Mouse (Mus musculus) left cerebral cortex, adult 9 months (tissue): ENCODE measurements around the gene Nipbl.
"Not testable (repeated sequence)": the region's sequence is repeated elsewhere in the genome, so short reads cannot be mapped to it uniquely, and the experiment has no call there.

Experiments used
- DNase-seq, 2 experiments: peaks; one replicate each; pipeline ENCODE4 v3.0.0; 2022; ENCODE audit warnings: low spot score in 2 of 2

Gene Nipbl

DNA sequence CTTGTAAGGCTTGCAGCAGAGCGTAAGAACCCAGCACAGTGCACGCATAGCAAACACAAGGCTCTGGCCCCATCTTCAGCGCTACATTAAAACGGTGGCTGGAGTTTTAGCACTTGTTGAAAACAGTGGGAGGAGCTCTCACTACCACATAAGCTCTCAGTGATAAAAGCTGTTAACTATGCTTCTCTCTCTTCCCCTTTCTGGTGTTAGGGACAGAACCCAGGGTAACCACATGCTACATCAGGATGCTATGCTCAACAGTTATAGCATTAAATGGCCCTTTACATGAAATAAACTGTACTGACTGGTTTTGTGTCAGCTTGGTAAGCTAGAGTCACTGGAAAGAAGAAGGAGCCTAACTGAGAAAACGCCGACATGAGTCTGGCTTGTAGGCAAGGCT, 150.1 kb downstream of the Nipbl start:
- DNase-seq, result no peak

DNA sequence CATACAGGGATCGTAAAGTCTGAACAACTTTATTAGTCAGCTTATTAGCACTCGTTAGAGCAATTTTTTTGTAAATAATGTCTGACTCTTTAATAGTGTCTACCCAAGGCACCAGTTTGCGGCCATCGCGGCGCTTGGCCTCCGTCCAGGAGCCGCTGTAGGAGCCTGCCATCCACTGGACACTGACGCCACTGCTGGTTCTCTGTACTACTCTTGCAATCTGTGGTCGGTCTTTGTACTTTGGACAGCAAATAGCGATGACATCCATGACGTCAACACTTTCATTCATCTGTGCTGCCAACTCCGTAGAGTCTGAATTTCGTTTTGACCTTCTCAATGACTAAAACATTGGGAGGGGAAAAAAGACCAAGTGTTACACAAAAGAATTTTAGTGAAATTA, 153.0 kb downstream of the Nipbl start:
- no peak for DNase-seq

DNA sequence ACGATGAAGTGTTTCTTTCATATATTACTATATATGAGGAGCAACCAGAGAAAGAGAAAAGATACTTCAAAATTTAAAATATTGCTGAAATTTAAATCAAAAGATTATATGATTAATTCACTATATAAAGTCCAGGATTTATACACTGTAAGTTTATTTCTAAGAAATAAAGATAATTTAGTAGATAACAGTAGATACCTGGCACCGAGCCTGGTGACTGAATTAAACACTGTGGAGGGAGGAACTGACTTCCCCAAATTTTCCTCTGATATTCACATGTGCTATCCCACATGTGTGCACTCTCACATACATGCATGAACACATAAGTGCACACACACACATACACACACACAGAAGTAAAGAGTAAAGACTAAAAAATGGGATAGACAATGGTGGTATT, 162.1 kb downstream of the Nipbl start:
- no peak for DNase-seq

DNA sequence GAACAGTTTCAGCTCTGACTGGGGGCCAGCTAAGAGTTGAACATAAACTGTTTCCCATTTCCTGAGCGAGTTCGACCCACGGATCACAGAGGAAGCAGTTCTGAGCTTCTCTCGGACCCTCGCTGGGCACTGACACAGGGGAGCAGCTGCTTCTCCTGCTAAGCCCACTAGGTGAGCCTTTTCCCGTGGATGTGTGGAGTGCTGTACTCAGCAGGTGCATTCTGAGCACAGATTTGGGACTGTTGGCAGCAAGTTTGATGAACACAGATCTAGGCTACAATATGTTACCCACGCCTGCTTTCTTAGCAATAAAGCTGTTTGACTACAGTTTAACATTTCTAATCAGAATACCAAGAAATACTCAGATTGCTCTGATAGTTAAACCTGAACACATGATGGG, 162.6 kb downstream of the Nipbl start:
- no peak for DNase-seq

DNA sequence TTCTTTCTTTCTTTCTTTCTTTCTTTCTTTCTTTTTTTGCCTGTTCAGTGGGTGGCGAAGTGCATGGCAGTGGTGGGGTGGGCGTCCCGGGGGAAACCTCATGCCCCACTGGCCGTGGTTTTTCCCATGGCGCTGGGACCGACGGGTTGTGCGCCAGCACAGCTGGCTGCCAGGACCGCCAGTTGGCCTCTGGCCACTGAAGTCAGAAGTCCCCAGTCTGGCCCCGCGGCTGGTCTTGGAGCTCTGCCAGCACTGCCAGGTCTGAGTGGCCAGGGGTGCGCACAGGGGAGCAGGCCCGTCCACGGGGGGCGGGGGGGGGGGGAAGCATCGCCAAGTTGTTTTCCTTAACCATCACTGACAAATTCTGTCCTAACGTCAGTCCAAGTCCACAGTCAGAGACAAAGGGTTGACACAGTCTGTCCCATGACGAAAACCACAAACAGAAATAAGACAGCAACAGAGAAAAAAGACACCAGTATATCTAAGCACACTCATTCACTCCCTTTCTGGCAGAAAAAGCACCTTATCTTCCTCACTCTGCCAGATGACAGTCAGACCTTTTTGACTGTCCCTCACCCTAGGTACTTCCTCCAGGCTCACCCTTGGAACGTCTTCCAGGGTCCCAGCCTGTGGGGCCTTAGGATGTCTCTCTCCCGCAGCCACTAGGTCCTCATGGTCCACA, 164.2 kb downstream of the Nipbl start:
- no peak for DNase-seq

DNA sequence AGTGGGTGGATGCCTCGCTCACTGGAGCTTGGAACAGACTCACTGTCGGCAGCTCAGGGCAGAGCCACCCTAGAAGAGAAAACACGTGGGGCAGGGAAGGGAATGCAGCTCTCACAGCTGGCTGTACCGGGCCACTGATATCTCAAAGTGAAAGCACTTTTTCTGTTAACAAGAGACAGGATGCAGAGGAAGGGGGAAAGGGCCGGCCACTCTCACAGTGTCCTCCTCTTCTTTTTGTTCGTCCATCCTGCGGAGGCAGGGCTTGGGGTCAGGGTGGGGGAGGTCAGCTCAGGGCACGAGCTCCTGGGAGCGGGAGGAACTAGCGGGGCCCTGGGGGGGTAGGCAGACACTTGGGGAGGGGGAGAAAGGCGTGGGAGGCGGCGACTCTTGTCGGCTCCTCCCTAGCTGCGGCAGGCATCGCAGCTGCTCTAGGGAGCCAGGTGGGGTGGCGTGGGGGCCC, 164.9 kb downstream of the Nipbl start:
- DNase-seq, result no peak

DNA sequence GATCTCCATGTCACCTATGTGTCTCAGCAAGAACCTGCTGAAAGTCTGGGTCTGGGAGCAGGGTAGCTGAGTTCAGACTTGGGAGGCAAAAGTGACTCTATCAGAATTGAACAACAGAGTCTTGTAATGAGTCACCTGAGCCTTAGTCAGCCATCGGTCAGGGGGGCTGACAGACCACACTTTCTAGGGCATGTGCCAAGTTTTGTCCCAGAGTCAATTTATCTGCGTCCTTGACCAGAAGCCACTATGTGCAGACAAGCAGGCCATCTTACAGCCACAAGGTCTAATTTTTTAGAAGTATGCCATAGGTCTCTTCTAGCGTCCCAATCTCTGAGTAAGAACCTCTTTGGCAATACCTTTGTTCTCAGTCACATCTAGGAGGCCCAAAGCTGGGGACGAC, 166.3 kb downstream of the Nipbl start:
- DNase-seq, result not testable (repeated sequence)

DNA sequence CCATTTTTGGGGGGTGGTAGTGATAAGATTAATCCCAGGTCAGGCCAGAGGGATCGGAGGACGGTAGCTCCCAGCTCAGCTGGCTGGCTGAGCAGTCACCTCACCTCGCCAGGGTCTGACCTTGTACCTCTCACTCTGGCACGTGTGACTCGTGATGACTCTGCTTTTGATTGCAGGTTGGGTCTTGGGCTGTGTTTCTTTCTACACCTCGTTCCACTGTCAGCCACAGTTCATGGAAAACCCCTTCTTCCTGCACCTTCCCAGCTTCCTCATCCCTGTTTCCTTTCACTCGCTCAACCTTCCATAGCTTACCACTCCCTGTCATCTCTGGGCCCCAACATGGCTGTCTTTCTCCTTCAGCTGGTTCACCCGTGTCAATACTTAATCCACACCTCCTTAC, 172.3 kb downstream of the Nipbl start:
- DNase-seq, result no peak

DNA sequence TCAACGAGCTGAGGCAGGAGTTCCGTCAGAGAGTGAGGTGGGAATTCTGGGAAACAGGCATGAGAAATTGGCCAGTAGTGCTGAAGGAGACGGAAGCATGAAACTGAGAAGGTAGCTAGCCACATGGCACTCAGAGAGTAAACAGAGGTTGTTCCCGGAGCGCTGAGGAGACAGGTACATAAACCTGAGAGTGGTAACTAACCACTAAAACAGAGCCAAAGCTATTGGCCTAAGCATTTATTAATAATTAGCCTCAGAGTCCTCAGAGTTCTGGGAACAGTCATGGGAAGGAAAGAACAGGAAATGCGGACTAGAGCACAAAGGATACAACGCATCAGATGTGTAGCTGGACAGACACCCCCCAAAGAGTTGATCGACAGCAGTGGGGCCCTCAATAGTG, 176.0 kb downstream of the Nipbl start:
- DNase-seq, result no peak

DNA sequence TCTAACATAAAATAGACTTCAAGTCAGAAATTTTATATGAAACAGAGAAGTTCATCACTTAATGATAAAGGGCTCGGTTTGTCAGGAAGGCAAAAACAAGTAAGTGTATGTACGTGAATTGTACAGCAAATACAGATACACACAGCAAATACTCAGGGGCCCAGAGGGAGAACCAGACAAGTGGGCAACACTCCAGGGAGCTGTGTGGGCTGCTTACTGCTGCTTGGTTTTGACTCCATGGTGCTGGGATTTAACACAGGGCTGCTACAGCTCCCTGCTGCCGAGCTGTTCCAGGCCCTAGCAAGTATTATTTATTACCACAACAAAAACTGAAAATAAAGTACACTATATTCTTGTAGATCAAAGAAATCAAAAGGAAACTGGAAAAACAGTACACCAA, 177.1 kb downstream of the Nipbl start:
- no peak for DNase-seq

DNA sequence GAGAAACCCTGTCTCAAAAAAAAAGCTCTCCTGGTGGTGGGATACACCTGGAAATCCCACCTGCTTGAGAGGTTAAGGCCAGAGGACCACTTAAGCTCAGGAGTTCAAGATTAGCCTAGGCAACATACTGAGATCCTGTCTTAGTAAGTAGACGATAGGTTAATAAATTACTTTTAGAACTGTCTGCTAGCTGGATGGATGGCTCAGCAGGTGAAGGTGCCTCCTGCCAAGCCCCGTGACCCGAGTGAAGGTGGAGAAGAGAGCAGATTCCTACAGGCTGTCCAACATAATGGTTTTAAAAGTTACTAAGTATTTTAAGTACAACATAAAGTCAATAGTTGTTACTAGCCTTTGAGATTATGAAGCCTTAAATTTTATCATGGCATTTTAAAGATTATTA, 178.3 kb downstream of the Nipbl start:
- DNase-seq, result no peak
